Mouse (Mus musculus) gastrocnemius, adult 8-10 months (tissue): Measurements from ENCODE around the gene Olfr1299. TPM values are rescaled to one million over a fixed set of nuclear protein-coding genes. Genes with fewer than 3 reads are reported as not detected.

Experiments used
- DNase-seq, 2 experiments: peaks; one replicate each; pipeline ENCODE4 v3.0.0; 2022; ENCODE audit warnings: low spot score in 2 of 2
- total RNA-seq, 4 experiments: library from RNA; stranded (reverse); gene quantifications; 2 replicates each; pipeline ENCODE4 v1.2.4; 2022

The Olfr1299 gene
- not detected for total RNA-seq

GRCm38 (mm10) chr2:111661119-111661518, at the start of gene Olfr1299:
Olfr1299 (plus strand) TSS chr2:111661419.
- no peak for DNase-seq

GRCm38 (mm10) chr2:111626397-111626796, 34.8 kb upstream of the Olfr1299 start, which contains the start of gene Olfr1297:
Olfr1297 (minus strand) TSS chr2:111626497.
- DNase-seq, result no peak

GRCm38 (mm10) chr2:111649101-111649500, 12.1 kb upstream of the Olfr1299 start, which contains the start of gene Olfr1298:
Olfr1298 (minus strand) TSS chr2:111649201.
- DNase-seq, result no peak

Other genes starting within 250 kb of the Olfr1299 start
- gene Olfr1286, start 238.3 kb upstream of the Olfr1299 start, total RNA-seq, result not detected
- gene Olfr1287, start 212.3 kb upstream of the Olfr1299 start, total RNA-seq, result not detected
- gene Olfr1288, start 187.3 kb upstream of the Olfr1299 start, total RNA-seq, result not detected
- not detected for gene Olfr1289, start 180.6 kb upstream of the Olfr1299 start, total RNA-seq
- gene Olfr1290, start 167.6 kb upstream of the Olfr1299 start, total RNA-seq, result not detected
- not detected for gene Olfr1291-ps1, start 164.2 kb upstream of the Olfr1299 start, total RNA-seq
- gene Olfr1293-ps, start 136.2 kb upstream of the Olfr1299 start, total RNA-seq, result not detected
- gene Olfr1294, start 121.1 kb upstream of the Olfr1299 start, total RNA-seq, result not detected
- not detected for gene Olfr1295, start 91.7 kb upstream of the Olfr1299 start, total RNA-seq
- not detected for gene Olfr1297, start 34.9 kb upstream of the Olfr1299 start, total RNA-seq
- gene Olfr1298, start 12.2 kb upstream of the Olfr1299 start, total RNA-seq, result not detected
- not detected for gene Olfr1301, start 89.6 kb downstream of the Olfr1299 start, total RNA-seq
- not detected for gene Olfr1302, start 116.0 kb downstream of the Olfr1299 start, total RNA-seq
- gene Olfr1303, start 158.9 kb downstream of the Olfr1299 start, total RNA-seq, result not detected
- not detected for gene Olfr1305, start 215.7 kb downstream of the Olfr1299 start, total RNA-seq